In the genomic region with DNA sequence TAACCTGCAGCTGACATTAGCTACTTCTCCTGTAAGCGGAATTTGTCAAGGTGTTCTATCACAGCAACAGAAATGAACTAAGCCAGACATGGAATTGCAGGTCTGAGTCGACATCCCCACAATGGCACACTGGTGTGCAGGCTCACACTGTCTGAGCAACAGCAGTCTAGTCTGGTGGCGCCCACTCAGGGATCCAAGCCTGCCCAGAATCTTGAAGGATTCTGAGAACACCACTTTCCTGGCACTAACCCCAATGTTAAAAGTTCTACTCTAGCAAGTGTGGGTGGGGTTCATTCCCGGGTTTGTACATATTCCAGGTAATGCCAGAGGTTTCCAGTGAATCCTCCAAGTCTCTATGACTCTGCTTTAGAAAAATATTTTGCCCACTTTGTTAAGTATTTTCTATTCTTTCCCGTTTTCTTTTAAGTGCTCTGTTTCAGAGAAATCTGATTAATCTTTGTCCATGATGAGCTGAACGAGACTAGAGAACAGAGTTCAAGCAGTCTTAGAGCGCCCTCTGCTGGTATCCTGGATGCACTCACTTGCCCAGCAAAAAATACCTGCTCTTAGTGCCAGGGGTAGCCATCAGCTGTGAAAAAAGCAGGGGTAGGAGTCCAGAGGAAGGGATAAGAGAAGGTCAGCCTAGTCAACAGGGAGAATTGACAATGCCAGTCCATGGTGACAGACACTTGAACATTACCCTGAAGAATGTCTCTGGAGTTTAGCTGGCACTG, we compare ENCODE assay signal across 9 mouse cellular contexts. TPM values are rescaled to one million over a fixed set of nuclear protein-coding genes. Genes with fewer than 3 reads are reported as not detected.
DNase-seq lines count a peak whose midpoint lies in the region; ATAC-seq and TF ChIP-seq lines count a peak whose summit lies in the region.
"Had no signal": no experiment of that assay in that cellular context is flagged by ENCODE, and none has a peak within 500 bp of the region (broad histone marks: within the 10 kb centered on the region; RNA-seq: fewer than 3 reads in every experiment).

No protein-coding gene starts in this region.

- H3K9ac ChIP-seq in CH12.LX (ENCODE audit: insufficient read depth, low read depth), result no peak overlapping the region
- H3K9ac ChIP-seq: heart, embryonic 15.5 days had no signal

- peaks cover 0 to 72% of the 10 kb centered on the region in 2 experiments for H3K36me3 ChIP-seq in CH12.LX (replicated peaks in 1 of 2; ENCODE audit: control insufficient read depth in 1 of 2, insufficient read depth in 1 of 2, low read length in 1 of 2)
- H3K36me3 ChIP-seq: heart, embryonic 15.5 days had no signal

- peak; percentile 93 for TF ChIP-seq RAD21 in CH12.LX (IDR thresholded peaks at IDR 0.05; ENCODE audit: low read depth, low read length)

- peak; percentile 82 for DNase-seq in CH12.LX (ENCODE audit: extremely low read depth)
- peak; percentile 69 for DNase-seq in adrenal gland, adult 2 months
- peak; percentile 92 for DNase-seq in embryo, embryonic 10.5 days (ENCODE audit: low spot score)
- DNase-seq in layer of hippocampus, adult 11-12 months (ENCODE audit: low spot score), result peak; percentile 85
- DNase-seq in lung, postnatal 36 days, result peak; percentile 85
- peak; percentile 83 for DNase-seq in retina, postnatal 1 day
- peak; percentile 84 for DNase-seq in thymus, postnatal 4 days

- H3K4me2 ChIP-seq in CH12.LX (ENCODE audit: insufficient read depth, low read depth, poor library complexity, severe bottlenecking), result no peak overlapping the region
- H3K4me2 ChIP-seq: heart, embryonic 15.5 days had no signal

- peak; percentile 91 to 96 for TF ChIP-seq CTCF in CH12.LX (conservative IDR thresholded peaks at IDR 0.05 in 1 of 2, IDR thresholded peaks at IDR 0.05 in 1 of 2; ENCODE audit: low read depth in 2 of 2, low read length in 2 of 2)

- no peaks in the 10 kb centered on the region for H3K27me3 ChIP-seq in CH12.LX (replicated peaks)

- H3K9me3 ChIP-seq in CH12.LX (replicated peaks; ENCODE audit: low read length), result no peaks in the 10 kb centered on the region
- H3K9me3 ChIP-seq: heart, embryonic 15.5 days had no signal

- H3K4me1 ChIP-seq in CH12.LX (ENCODE audit: control insufficient read depth in 1 of 2, insufficient read depth in 2 of 2), result peaks cover 0 to 9% of the 10 kb centered on the region in 2 experiments; a peak in 2 of 4 replicates
- H3K4me1 ChIP-seq: heart, embryonic 15.5 days had no signal

- TF ChIP-seq EP300 in CH12.LX (IDR thresholded peaks at IDR 0.05; ENCODE audit: low read length), result no peak

- ATAC-seq in granulocyte monocyte progenitor cell, adult 5-6 weeks (replicated peaks; ENCODE audit: poor library complexity, severe bottlenecking), result peak; percentile 28; the same call in 1 of the 2 replicates

- H3K27ac ChIP-seq in CH12.LX (ENCODE audit: insufficient read depth, low read depth), result no peak overlapping the region
- H3K27ac ChIP-seq: heart, embryonic 15.5 days had no signal

- H3K79me2 ChIP-seq in CH12.LX (replicated peaks; ENCODE audit: control insufficient read depth, extremely low read depth, insufficient read depth, poor library complexity, severe bottlenecking), result no peaks in the 10 kb centered on the region

- no peak for TF ChIP-seq POLR2A in CH12.LX (IDR thresholded peaks at IDR 0.05; ENCODE audit: low read depth, low read length)

- dilution Hi-C loops in CH12.LX (cut with MboI; ENCODE audit: extremely low pct_ligation_motif_present, extremely low pct_unique_long_range_greater_than_20kb, low sequenced_read_pairs), result no loop called here

- no peak overlapping the region for H3K4me3 ChIP-seq in CH12.LX (replicated peaks in 1 of 3; ENCODE audit: low read depth in 2 of 3, low read length in 2 of 3, poor library complexity in 1 of 3)
- H3K4me3 ChIP-seq: heart, embryonic 15.5 days had no signal

- in situ Hi-C loops in CH12.LX (cut with MboI; ENCODE audit: low pct_ligation_motif_present, low pct_unique_long_range_greater_than_20kb, low sequenced_read_pairs), result loop anchor here (5.0 kb wide), 2 partner anchors 158 to 238 kb away; no protein-coding TSS in a partner anchor

TF ChIP-seq in CH12.LX, 34 proteins besides CTCF, POLR2A, EP300 and RAD21:
- TF ChIP-seq MYC (IDR thresholded peaks at IDR 0.05; ENCODE audit: low read depth, low read length) (no peak), ZC3H11A (IDR thresholded peaks at IDR 0.05; ENCODE audit: low read depth, low read length) (peak; percentile 25; the same call in 1 of the 2 replicates), PAX5 (IDR thresholded peaks at IDR 0.05; ENCODE audit: low read length) (no peak), SMC3 (IDR thresholded peaks at IDR 0.05; ENCODE audit: low read depth, low read length) (peak; percentile 92)

RNA-seq across cellular contexts. Expression of gene Panx1, which starts 29.9 kb away (rescaled TPM):
- total RNA-seq in CH12.LX (2012; rRNA removed), result 15.6 and 19.7 TPM in 2 replicates
- total RNA-seq in CH12.LX (2014; rRNA removed), result 20.0 and 27.9 TPM in 2 replicates
- 40.0 and 54.0 TPM in 2 replicates for polyA plus RNA-seq in CH12.LX (2012; ENCODE audit: insufficient read length, low read depth)
- 10 to 100 TPM in 1 of 2 experiments, 1 to 10 TPM in 1; 7.1 to 10.1 TPM for total RNA-seq in adrenal gland, adult 2 months (2021)
- 21.1 and 27.5 TPM in 2 replicates for polyA plus RNA-seq in adrenal gland, adult 2 months (2012; rRNA removed)
- 21.4 and 32.6 TPM in 2 replicates for total RNA-seq in granulocyte monocyte progenitor cell, adult 5-6 weeks (2014; fragmentation: Nextera tagmentation)
- total RNA-seq in granulocyte monocyte progenitor cell, adult 5-6 weeks (2017), result 11.3 and 23.3 TPM in 2 replicates
